Mouse (Mus musculus): ENCODE measurements around the gene Vrk3.

- no peak for TF ChIP-seq CTCF (IDR thresholded peaks at IDR 0.05; ENCODE audit: low read depth)
- peak; percentile 5 for TF ChIP-seq EP300 (IDR thresholded peaks at IDR 0.05; ENCODE audit: low read depth)
Observed at GRCm38 (mm10) chr7:44748101-44749044, at the start of gene Vrk3.
